Mouse (Mus musculus) cerebellum, postnatal 36 days (tissue): ENCODE data around the gene Pthlh.

Source experiments
- DNase-seq, 2 experiments: peaks; one replicate each; pipeline ENCODE4 v3.0.0; 2021 to 2022; ENCODE audit warnings: mixed read lengths in 2 of 2

Pthlh gene

GRCm38 (mm10) chr6:147263587-147264565 is at the start of gene Pthlh:
TSS of gene Pthlh (minus strand) at chr6:147264183.
- peak; percentile 24 to 37 for DNase-seq

DNA sequence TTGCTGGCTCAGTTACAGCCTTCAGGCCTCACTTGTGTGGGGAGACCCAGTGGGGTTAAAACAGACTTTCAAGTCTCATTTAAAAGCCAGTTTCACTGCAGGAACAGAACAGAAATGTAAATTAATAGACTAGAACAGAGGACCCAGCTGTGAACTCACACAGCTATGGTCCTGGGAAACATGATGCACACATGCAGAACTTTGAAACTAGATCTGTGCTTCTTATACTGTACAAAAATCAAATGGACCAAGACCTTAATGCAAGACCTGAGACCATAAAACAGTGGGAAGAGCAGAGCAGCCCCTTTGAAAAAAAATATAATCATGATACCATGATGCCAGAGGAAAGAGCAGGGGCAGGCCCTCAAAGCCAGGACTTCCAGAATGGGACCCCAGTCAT is 49.3 kb upstream of the Pthlh start:
- no peak for DNase-seq

DNA sequence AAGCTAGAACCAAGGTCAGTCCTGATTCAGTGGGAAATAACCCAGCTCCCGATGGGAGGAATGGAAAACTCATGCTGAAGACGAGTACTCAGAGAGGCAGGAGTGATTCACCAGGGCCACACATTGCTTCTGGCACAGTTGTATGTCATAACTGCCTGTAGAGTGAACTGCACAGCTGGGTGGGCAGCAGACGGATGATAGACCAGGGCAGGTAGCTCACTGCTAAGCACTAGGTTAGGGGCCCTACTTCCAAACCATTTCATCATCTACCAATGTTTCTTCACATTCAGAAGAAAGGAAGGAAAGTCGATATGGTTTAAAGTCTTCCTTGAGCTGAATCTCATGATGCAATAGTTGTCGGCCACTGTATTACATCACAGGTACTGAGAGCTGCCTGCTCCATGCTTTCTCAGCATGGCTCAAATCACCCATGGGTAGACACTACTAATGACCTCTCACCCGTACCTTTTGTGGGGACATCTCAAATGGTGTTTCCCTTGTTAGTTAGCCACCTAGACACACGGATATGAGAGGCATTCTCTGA is 46.5 kb upstream of the Pthlh start:
- no peak for DNase-seq

DNA sequence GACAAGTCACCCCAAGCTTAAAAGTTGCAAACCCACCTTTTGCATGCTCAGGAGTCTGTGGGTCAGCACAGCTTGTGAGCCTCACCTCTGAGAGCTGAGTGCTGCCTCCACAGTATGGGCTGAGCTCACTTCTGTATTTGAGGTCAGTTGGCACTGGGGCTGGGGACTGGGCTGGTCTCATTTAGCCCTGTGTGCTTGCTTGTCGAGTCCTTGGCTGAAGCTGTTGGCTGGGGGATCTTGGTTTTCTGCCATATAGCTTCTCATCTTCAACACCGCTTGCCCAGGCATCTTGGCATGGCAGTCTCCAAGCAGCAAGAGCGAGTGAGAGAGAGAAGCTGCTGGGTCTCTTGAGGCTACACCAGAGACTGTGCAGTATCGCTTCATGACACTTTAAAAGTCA is 46.1 kb upstream of the Pthlh start:
- DNase-seq = no peak

- DNase-seq = peak in 1 of 2 experiments; percentile 4
Observed at GRCm38 (mm10) chr6:147304236-147304635, 40.3 kb upstream of the Pthlh start.

DNA sequence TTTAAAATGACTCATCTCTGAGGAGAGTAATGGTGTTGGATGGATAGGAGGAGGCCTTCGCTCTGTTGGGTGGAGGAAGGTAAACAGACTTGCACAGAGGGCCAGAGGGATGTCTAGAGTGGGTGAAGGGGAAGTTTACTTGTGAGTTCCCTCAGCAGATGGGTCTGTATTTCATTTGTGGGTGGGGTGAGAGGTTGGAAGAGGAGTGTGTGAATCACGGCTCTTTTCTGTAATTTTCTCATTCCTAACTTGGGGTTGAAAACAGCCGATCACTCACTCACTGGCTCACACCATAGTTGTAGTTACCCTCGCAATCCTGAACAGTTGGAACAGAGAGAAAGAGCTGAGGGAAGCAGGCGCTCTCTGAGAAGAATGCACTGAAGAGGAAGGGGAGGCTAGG is 35.6 kb upstream of the Pthlh start:
- DNase-seq = no peak

GRCm38 (mm10) chr6:147279309-147279708 is 15.3 kb upstream of the Pthlh start:
- no peak for DNase-seq

DNA sequence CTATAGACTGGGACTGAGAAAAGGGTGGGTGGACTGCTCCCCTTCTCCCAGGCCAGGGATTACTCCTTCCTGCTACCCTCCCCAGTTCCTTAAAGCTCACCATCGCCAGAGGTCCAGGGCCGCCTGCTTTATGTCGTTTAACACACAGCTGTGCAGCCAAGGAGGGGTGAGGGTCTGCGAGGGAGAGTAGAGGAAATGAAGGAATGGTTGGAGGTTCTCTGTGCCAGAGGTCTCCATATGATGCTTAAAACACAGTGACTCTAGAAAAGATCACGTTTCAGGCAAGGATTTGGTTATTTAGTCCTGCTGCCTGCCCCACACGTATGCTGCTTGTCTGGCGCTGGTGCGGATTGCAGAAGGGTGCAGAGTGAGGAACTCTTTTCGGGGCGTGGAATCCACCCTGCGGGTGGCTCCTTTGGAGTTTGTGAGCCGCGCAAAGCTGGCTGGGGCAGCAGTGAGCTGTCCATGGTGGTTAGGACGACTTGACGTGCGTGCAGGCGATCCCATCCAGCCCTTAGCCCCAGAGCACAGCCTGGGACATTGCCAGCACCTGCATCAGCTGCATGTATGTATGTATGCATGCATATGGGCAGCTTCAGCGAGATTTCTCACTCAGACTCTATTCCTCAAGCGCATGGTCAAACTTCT is 4.3 kb upstream of the Pthlh start:
- no peak for DNase-seq

DNA sequence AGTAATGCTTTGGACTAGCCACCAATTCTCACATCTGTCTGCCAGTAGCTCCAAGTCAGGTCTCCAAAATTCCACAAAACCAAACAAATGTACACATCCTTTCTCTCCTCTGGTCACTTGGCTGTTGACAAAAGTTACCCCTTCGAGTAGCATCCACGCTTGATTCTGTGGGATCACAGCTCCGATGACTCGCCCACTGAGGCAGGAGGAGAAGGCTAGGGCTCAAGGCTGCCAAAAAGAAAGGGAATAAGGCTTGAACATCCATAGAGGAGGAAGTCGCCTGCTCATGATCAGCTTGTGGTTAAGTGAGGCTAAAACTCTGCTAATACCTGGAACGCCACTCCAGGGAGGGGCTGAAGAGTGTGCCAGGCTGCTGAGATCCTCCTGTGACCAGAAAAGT is 2.5 kb upstream of the Pthlh start:
- DNase-seq = no peak

DNA sequence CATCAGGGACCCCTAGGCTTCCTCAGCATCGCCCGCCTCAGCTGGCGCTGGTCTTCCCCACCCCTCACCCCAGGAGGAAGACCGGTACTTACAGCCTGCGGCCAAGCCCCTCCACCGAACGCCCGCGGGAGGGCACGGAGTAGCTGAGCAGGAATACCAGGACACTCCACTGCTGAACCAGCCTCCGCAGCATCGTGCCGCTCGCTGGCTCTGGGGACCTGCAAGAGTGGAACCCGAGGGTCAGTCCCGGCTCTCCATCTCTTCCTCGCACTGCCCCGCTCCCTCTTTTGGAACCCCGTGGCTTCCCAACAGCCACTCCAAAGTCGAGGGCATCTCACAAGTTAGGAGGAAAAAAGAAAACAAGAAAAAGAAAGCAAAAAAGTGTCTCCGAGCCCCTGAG is 805 bp downstream of the Pthlh start:
- peak in 1 of 2 experiments; percentile 8 for DNase-seq

GRCm38 (mm10) chr6:147261616-147262015 is 2.4 kb downstream of the Pthlh start:
- no peak for DNase-seq

GRCm38 (mm10) chr6:147260766-147261165 is 3.2 kb downstream of the Pthlh start:
- DNase-seq = no peak

DNA sequence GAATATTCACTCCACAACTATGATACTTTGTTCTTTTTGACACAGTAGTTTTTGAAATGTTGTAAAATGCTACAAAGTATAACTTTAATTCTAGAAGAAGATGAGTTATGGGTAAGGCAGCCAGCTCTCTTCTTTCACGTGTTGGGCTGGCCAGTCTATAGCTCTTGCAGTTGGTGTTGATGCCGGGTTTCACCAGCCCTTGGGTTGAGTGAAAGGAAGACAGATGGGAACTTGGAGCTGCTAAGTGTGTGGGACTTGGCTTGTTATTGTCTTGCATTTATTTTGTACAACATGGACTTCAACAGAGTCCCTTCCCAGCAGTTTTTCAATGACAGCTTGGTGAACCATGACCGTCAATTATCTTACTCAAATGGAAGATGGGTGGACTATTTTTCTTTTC is 16.2 kb downstream of the Pthlh start:
- no peak for DNase-seq

- DNase-seq = no peak
Observed at GRCm38 (mm10) chr6:147244294-147244693, 19.7 kb downstream of the Pthlh start.

DNA sequence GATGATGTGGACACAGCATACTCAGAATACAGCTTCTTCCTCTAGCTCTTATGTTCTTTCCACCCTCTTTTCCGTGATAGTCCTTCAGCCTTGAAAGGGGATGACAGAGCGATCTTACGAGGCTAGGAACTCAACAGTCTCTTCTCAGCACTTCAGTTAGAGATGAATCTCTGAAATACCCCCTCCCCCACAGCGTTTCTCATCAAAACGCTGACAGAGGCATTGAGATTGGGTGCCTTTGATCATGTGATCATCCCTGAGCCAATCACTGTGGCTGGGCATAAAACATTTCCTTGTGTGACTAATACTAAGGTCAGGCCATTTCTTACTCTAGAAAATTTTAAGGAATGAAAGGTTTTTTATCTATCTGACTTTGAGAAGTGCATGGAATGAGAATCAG is 20.3 kb downstream of the Pthlh start:
- no peak for DNase-seq

GRCm38 (mm10) chr6:147241541-147241940 is 22.4 kb downstream of the Pthlh start:
- DNase-seq = no peak

DNA sequence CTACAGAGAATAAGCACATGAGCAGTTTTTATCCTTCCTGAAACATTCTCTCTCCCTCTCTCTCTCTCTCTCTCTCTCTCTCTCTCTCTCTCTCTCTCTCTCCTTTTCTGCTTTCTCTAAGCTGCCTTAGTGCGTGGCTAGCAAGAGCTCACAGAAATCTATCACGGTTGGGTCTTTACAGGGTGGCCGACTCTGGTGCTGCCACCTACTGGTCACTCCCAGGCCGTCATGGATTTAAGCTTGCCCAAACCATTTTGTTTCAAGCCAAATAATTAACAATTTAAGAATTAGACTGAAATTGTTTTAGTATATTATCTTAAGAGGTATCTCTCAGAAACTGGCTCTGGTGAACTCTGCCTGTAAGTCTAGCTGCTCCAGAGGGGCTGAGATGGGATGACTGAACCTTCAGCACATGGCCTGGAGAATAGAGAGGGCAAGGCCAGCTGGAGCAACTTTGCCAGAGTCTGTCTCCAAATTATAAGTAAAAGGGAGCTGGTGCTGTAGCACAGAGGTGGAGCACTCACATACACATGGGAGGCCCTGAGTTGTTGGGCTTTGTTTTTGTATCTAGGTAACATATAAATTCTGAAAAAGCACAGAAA is 23.7 kb downstream of the Pthlh start:
- DNase-seq = peak; percentile 36 to 47

GRCm38 (mm10) chr6:147226696-147227095 is 37.3 kb downstream of the Pthlh start:
- no peak for DNase-seq

- no peak for DNase-seq
Observed at GRCm38 (mm10) chr6:147219099-147219498, 44.9 kb downstream of the Pthlh start.

GRCm38 (mm10) chr6:147216156-147216555 is 47.8 kb downstream of the Pthlh start:
- DNase-seq = no peak

GRCm38 (mm10) chr6:147207821-147208330 is 56.1 kb downstream of the Pthlh start:
- no peak for DNase-seq
